Mouse (Mus musculus): ENCODE measurements at regions not wholly inside any gene's neighbourhood (a gene's known extent, or its start where the extent isn't known, plus 50 kb on each side); places are given as distances from the start of the nearest gene placed in this dataset.
"Not testable (repeated sequence)": the region's sequence is repeated elsewhere in the genome, so short reads cannot be mapped to it uniquely, and the experiment has no call there.

DNA sequence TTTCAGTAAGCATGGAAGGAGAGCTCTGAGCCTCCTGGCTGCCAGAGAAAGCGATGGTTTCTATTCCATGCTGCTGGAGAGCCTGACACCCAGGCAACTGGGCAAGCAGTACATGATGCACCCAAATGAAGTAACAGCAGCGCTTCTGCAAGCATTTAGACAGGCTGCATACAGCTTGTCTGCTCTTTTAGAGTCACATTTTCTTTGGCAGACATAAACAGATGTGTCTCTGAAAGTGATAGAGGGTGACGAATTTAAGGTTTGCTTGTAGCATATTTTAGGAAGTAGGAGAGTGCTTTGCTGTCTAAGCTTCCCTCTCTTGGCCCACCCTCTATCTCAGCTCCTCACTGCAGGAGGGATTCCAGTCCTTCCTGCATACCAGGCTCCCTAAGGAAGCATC, 384.0 kb upstream of the Klhl29 start:
- DNase-seq, result no peak

GRCm38 (mm10) chr12:5757766-5758165, 382.3 kb upstream of the Klhl29 start:
- DNase-seq, result no peak

- DNase-seq, result no peak
Observed at GRCm38 (mm10) chr12:5757361-5757760, 381.9 kb upstream of the Klhl29 start.

- DNase-seq, result no peak
Observed at GRCm38 (mm10) chr12:5753831-5754230, 378.3 kb upstream of the Klhl29 start.

- no peak for DNase-seq
Observed at GRCm38 (mm10) chr12:5744086-5744709, 368.7 kb upstream of the Klhl29 start.

- DNase-seq, result no peak
Observed at GRCm38 (mm10) chr12:5736066-5736465, 360.6 kb upstream of the Klhl29 start.

GRCm38 (mm10) chr12:5734902-5735301, 359.4 kb upstream of the Klhl29 start:
- DNase-seq, result no peak

- DNase-seq, result no peak
Observed at GRCm38 (mm10) chr12:5723113-5723512, 347.6 kb upstream of the Klhl29 start.

DNA sequence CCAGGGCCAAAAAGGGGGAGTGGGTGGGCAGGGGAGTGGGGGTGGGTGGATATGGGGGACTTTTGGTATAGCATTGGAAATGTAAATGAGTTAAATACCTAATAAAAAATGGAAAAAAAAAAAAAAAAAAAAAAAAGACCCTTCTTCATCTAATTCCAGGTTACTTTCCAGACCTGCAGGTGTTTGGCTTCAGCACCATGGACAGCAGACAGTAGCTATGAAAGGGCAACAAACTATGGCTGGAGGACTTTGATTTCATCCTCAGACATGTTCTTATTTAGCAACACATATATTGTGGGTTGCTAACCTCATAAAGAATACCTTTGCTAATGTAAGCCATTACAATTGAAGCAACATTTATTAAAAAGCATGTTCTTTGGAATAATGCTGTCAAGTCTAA, 342.0 kb upstream of the Klhl29 start:
- peak; percentile 6 for DNase-seq

GRCm38 (mm10) chr12:5698778-5699454, 323.4 kb upstream of the Klhl29 start:
- DNase-seq, result no peak

DNA sequence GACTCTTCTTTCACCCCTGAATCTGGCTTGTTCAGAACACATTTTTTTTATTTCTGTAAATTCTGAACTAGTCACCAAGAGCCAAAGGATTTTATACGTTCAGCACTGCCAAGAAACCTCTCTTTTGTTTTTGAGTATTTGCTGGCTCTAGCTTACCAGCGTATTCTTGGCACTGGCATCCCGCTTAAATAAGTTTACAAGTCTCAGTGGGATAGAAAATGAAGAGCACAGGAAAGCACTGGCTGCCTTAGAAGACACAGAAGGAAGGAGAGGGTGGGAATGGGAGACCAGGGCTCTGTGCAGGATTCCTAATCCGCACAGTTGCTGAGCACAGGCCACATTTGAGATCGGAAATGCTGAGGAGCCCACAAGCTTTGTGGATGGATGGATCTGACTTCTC, 306.7 kb upstream of the Klhl29 start:
- no peak for DNase-seq

GRCm38 (mm10) chr12:5678126-5678525, 302.6 kb upstream of the Klhl29 start:
- DNase-seq, result not testable (repeated sequence)

- DNase-seq, result no peak
Observed at GRCm38 (mm10) chr12:5668486-5668885, 293.0 kb upstream of the Klhl29 start.

DNA sequence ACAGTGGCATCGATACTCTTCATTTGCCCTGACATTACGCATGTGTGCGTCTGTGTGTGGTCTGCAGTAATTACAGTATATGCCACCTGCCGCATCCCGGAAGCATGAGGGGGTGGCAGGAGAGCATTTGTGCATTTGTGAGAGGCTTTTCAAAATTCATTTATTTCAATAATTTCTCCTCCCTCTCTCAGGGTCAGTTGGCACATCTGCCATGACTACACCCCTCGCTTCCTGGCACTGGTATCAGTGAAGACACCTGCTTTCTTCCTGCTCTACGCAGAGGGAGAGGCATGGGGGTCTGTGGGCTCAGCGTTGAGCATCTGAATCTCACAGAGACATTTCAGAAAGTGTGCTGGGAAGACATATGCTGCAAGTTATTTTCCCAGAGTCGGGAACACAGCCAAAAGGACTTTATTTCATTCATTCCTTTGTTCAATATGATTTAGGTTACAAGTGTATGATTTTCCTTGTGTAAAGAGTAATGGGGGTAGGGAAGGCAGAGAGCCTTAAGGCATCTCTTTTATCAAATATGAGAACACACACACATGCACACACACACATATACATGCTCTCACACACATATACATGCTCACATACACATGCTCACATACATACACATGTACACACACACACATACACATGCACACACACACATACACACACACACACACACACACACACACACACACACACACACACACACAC, 262.2 kb upstream of the Klhl29 start:
- no peak for DNase-seq

DNA sequence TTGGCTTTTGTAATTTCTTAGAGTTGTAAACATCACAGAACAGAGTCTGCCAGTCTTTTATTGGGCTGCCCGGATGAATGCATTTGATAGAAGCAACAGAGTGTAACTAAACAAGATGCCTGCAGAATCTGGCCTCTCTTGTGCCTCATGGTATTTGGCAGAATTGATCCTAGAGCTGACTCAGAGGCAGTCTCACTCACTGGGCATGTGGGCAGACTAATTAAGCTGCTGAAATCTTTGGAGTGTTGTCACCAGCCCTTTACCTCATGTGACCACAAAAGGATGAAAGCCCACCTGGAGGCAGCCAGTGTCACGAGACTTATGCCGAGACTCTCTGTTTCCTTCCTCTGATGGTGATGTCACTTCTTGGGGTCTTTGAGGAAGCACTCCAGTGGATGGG, 258.5 kb upstream of the Klhl29 start:
- no peak for DNase-seq

DNA sequence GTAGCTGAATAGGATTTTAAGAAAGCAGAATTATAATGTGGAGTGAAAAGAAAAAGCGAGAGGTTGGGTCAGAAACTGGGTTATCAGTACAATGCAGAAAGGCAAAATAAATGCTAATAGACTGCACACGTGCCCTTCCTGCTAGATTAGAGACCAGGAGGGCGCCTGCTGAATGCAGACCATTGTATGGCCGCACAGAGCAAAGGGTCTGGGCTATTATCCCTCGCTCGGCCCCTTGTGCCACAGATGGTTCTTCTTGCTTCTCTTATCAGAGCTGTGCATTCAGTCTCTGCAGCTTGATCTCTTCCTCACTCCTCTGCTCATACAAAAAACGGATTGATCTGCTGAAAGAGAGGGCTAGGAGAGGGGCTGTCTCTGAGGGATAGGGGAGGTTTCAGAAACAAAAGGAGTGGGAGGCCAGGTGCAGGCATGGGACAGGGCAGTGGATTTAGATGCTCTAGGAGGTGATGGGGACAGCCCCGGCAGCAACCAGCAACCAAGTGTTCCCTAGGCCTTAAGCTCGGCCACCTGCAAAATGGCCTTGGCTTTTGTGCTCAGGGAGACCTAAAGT, 225.7 kb upstream of the Klhl29 start:
- no peak for DNase-seq

GRCm38 (mm10) chr12:5599426-5599825, 223.9 kb upstream of the Klhl29 start:
- DNase-seq, result no peak

- DNase-seq, result no peak
Observed at GRCm38 (mm10) chr12:5598961-5599360, 223.5 kb upstream of the Klhl29 start.

- DNase-seq, result no peak
Observed at GRCm38 (mm10) chr12:5572831-5573230, 197.3 kb upstream of the Klhl29 start.

GRCm38 (mm10) chr12:5568941-5569340, 193.5 kb upstream of the Klhl29 start:
- DNase-seq, result no peak

- DNase-seq, result no peak
Observed at GRCm38 (mm10) chr12:5566231-5566630, 190.7 kb upstream of the Klhl29 start.

- no peak for DNase-seq
Observed at GRCm38 (mm10) chr12:5552607-5553006, 177.1 kb upstream of the Klhl29 start.

DNA sequence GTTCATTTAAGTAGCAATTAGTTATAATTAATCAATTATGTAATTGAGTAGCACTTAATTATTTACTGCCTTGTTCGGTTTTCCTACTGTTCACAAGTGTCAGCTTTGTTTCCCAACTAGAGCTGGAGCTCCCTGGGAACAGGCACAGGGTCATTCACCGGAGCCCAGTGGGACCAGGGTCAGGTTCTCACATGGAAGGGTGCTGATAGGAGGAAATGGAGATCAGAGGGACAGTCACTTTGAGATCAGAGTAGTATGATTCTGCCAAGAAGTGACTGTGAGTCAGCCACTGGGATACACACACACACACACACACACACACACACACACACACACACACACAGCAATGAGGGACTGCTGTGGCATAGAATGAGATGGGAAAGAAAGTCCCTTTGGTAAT, 176.4 kb upstream of the Klhl29 start:
- no peak for DNase-seq

DNA sequence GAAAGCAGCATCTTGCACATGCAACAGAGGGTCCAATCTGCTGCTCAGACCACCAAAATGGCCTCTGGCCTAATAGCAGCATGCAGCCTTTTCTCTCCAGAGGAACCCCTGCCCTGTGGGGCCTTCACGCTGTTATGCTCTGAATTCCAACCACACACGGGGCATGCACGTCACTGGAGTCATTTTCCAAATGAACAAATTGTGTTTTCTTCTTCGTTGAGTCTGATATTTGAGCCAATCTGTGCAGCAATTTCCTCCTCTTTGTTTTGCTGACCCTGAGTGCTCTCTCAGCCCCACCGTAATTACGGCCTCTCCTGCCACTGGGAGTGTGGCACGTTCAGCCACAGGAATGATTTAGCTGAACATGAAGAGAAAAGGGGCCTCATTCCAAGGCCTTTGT, 174.3 kb upstream of the Klhl29 start:
- no peak for DNase-seq
